Mouse (Mus musculus) granulocyte monocyte progenitor cell, adult 5-6 weeks (primary cell): Measurements from ENCODE around the gene Olfr701. TPM values are rescaled to one million over a fixed set of nuclear protein-coding genes. Genes with fewer than 3 reads are reported as not detected.

ENCODE experiments used
- ATAC-seq: replicated peaks from 2 replicates; pipeline ENCODE4 v1.8.0; 2016; ENCODE audit warnings: mild to moderate bottlenecking, moderate TSS enrichment, inconsistent platforms; ENCODE audit not compliant: poor library complexity, severe bottlenecking
- total RNA-seq, 2 experiments: library from RNA; stranded (forward) in 1 of 2; stranded (reverse) in 1 of 2; fragments of 200-712, 200-1000 nt in 1 of 2; fragments of >200 nt in 1 of 2; fragmentation: Nextera tagmentation in 1 of 2; gene quantifications; 2 replicates each; pipeline ENCODE4 v1.2.3; 2014 to 2017

The Olfr701 gene
- total RNA-seq (2014; fragmentation: Nextera tagmentation), result not detected in 2 replicates
- total RNA-seq (2017), result not detected in 2 replicates

DNA sequence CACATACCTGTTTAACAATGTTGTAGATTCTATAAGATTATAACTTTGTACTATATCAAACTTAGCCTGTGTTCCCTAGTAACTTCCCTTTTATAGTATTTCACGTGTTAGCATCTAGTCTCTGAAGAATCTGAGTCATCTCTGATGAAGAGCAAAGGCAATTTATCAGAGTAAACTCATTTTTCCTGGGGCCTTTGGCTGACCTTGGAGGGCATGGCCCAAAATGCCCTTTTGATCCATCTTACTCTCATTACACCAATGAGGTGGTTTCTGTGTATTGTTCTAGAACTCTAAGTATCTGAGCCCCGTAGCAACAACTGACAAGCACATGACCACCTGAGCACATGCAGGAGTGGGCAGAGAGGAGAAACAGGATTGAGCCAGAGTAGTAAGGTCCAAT lies at the start of gene Olfr701:
Gene Olfr701 (plus strand): TSS at position 301 of the 400 bp plus-strand sequence.
- ATAC-seq, result no peak

DNA sequence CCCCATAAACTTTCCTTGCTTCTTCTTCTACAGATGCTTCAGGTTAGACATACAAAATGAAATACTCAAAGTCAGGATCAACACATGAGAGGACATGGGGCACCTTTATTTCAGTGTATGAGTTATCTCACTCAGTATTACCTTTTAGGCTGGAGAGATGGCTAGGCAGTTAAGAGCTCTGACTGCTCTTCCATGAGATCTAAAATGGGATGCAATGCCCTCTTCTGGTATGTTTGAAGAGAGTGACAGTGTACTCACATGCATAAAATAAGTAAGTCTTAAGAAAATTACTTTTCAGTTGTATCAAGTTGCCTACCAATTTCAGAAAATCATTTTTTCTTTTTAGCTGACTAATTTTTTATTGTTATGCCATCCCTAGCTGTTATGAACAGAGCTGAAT lies 25.6 kb upstream of the Olfr701 start:
- ATAC-seq, result no peak; the same call in 1 of the 2 replicates

DNA sequence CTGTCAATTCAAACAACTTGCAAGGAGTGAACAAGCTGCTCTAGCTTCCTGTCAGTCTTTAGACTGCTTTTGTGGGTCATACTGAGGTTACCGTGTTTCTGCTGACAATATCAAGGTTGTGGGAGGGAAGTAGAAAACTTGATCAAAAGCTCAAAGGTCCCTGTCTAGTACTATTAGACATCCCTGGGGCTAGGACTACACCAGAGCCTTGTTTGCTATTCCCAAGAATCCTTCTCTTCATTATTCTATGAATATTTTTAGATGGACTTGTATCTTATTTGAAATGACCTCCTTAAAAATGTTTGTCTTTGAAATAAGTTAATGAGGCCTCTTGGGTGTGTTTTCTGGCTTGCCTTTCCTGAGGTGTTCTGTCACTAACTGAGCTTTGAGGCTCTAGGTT lies 20.8 kb upstream of the Olfr701 start, which contains the start of gene Olfr699:
Gene Olfr699 (minus strand): TSS at position 101 of the 400 bp plus-strand sequence.
- ATAC-seq, result no peak

DNA sequence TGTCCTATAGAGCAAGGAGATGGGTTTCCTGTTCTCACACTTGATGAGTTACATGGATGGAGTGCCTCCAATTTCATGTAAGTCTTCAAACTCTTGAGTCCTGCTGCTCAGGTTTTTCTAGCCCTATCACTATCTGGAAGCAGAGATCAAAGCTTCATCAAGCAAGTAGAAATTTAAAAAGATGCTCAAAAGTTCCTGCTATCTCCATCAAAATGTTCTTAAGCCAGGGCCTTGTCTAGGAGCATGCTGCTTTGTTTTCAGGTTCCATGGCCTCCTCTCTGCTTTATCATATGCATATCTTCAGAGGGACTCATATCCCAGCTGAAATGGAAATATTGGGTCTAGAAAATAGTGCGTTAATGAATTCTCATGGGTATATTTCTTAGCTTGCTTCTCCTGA lies 5.2 kb upstream of the Olfr701 start, which contains the start of gene Olfr700:
Gene Olfr700 (minus strand): TSS at position 101 of the 400 bp plus-strand sequence.
- no peak for ATAC-seq

DNA sequence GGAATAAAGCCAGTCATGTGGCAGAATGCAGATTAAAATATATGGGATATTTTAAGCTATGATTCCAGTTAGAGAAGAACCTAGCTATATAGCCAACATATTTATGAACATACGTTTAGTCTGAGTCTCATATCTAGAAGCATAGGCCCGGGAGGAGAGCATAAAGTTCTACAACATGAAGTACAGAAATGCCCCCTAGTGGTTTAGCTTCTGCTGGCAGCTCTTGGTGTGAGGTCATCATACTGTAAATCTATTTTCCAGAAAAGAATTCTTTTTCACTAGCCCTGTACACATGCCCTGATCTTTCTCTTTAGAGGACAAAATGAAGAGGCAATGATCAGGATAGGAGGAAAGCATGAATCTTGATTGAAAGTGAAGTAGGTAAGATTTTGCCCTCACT lies 1.8 kb downstream of the Olfr701 start:
- ATAC-seq, result peak; percentile 77

DNA sequence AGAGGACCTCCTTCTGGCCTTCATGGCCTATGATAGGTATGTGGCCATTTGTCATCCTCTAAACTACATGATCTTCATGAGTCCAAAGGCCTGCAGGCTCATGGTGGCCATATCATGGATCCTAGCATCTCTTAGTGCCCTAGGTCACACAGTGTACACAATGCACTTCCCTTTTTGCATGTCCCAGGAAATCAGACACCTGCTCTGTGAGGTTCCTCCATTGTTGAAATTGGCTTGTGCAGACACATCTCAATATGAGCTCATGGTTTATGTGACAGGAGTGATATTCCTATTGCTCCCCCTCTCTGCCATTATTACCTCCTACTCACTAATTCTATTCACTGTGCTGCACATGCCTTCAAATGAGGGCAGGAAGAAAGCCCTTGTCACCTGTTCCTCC lies 4.5 kb downstream of the Olfr701 start:
- ATAC-seq, result peak; percentile 51

DNA sequence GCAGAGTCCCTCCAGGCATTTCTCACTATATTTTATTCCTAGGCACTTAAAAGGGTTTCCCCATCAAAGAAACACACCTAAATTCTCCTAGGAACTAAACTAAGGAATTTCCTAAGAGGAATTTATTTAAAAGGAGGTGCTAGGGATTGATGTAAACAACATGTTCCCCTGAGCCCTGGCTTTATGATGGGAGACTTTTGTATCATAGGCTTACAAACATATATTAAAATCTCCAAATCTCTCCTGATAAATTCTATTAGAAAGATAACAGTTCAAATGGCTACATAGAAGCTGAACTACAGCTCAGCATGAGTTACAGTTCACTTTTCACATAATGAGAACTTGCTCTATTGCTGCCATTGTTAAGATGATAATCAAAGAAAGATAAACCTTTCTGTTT lies 19.9 kb downstream of the Olfr701 start, which contains the start of gene Olfr702:
Gene Olfr702 (minus strand): TSS at position 101 of the 400 bp plus-strand sequence.
- ATAC-seq, result no peak

DNA sequence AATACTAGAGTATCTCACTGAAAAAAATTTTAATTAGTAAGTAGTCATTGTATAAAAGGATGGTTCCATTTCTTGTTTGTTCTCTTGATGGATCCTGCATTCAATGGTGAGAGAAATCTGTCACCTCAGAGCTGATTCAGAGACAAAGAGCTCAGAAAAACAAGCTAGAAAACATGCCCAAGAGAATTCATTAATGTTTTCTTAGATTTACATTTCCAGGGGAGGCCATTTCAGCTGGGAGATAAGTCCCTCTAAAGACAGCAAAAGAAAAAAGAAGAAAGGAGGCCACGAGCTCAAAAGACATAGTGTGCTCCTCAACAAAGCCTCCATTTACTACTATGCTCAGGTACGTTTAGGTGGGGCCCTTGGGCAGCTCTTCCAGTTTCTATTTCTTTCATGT lies 29.1 kb downstream of the Olfr701 start, which contains the start of gene Olfr703:
Gene Olfr703 (plus strand): TSS at position 301 of the 400 bp plus-strand sequence.
- no peak for ATAC-seq

DNA sequence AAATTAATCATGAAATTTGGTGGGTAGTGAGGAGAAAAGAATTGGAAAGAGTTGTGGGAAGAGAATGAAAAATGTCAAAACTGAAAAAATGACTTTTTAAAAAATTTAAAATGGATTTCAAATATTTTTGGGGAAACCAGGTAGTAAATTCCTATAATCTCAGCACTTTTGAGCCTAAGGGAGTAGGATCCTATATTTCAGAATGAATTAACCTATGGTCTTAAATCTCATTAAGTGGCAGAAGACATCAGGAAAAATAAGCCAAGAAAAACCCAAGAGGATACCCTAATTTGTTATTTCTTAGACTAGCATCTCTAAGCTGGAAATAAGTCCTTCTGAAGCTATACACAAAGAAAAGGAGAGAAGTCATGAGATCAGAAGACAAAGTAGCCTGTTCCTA lies 49.0 kb downstream of the Olfr701 start, which contains the start of gene Olfr704:
Gene Olfr704 (plus strand): TSS at position 301 of the 400 bp plus-strand sequence.
- ATAC-seq, result no peak

Other genes with a start within 250 kb of the Olfr701 start
- gene Olfr693, start 133.5 kb upstream of the Olfr701 start, total RNA-seq (2014; fragmentation: Nextera tagmentation), result not detected in 2 replicates
- not detected in 2 replicates for gene Olfr693, start 133.5 kb upstream of the Olfr701 start, total RNA-seq (2017)
- gene Olfr694, start 122.3 kb upstream of the Olfr701 start, total RNA-seq (2014; fragmentation: Nextera tagmentation), result not detected in 2 replicates
- not detected in 2 replicates for gene Olfr694, start 122.3 kb upstream of the Olfr701 start, total RNA-seq (2017)
- gene Olfr695, start 97.7 kb upstream of the Olfr701 start, total RNA-seq (2014; fragmentation: Nextera tagmentation), result not detected in 2 replicates
- gene Olfr695, start 97.7 kb upstream of the Olfr701 start, total RNA-seq (2017), result 0.36 TPM in 1 of 2 replicates, not detected in the other
- gene Olfr697, start 71.7 kb upstream of the Olfr701 start, total RNA-seq (2014; fragmentation: Nextera tagmentation), result not detected in 2 replicates
- gene Olfr697, start 71.7 kb upstream of the Olfr701 start, total RNA-seq (2017), result not detected in 2 replicates
- not detected in 2 replicates for gene Olfr698, start 58.7 kb upstream of the Olfr701 start, total RNA-seq (2014; fragmentation: Nextera tagmentation)
- not detected in 2 replicates for gene Olfr698, start 58.7 kb upstream of the Olfr701 start, total RNA-seq (2017)
- not detected in 2 replicates for gene Olfr699, start 20.9 kb upstream of the Olfr701 start, total RNA-seq (2014; fragmentation: Nextera tagmentation)
- gene Olfr699, start 20.9 kb upstream of the Olfr701 start, total RNA-seq (2017), result not detected in 2 replicates
- gene Olfr700, start 5.3 kb upstream of the Olfr701 start, total RNA-seq (2014; fragmentation: Nextera tagmentation), result not detected in 2 replicates
- gene Olfr700, start 5.3 kb upstream of the Olfr701 start, total RNA-seq (2017), result not detected in 2 replicates
- gene Olfr702, start 19.8 kb downstream of the Olfr701 start, total RNA-seq (2014; fragmentation: Nextera tagmentation), result not detected in 2 replicates
- gene Olfr702, start 19.8 kb downstream of the Olfr701 start, total RNA-seq (2017), result not detected in 2 replicates
- gene Olfr703, start 29.2 kb downstream of the Olfr701 start, total RNA-seq (2014; fragmentation: Nextera tagmentation), result not detected in 2 replicates
- gene Olfr703, start 29.2 kb downstream of the Olfr701 start, total RNA-seq (2017), result not detected in 2 replicates
- not detected in 2 replicates for gene Olfr704, start 49.1 kb downstream of the Olfr701 start, total RNA-seq (2014; fragmentation: Nextera tagmentation)
- not detected in 2 replicates for gene Olfr704, start 49.1 kb downstream of the Olfr701 start, total RNA-seq (2017)
- gene Olfr705, start 62.8 kb downstream of the Olfr701 start, total RNA-seq (2014; fragmentation: Nextera tagmentation), result not detected in 2 replicates
- gene Olfr705, start 62.8 kb downstream of the Olfr701 start, total RNA-seq (2017), result not detected in 2 replicates
- not detected in 2 replicates for gene Olfr706, start 74.0 kb downstream of the Olfr701 start, total RNA-seq (2014; fragmentation: Nextera tagmentation)
- not detected in 2 replicates for gene Olfr706, start 74.0 kb downstream of the Olfr701 start, total RNA-seq (2017)
- gene Olfr707, start 87.1 kb downstream of the Olfr701 start, total RNA-seq (2014; fragmentation: Nextera tagmentation), result not detected in 2 replicates
- gene Olfr707, start 87.1 kb downstream of the Olfr701 start, total RNA-seq (2017), result not detected in 2 replicates
- not detected in 2 replicates for gene Olfr1532-ps1, start 93.9 kb downstream of the Olfr701 start, total RNA-seq (2014; fragmentation: Nextera tagmentation)
- not detected in 2 replicates for gene Olfr1532-ps1, start 93.9 kb downstream of the Olfr701 start, total RNA-seq (2017)
- gene Olfr709-ps1, start 118.1 kb downstream of the Olfr701 start, total RNA-seq (2014; fragmentation: Nextera tagmentation), result not detected in 2 replicates
- gene Olfr709-ps1, start 118.1 kb downstream of the Olfr701 start, total RNA-seq (2017), result not detected in 2 replicates
- gene Olfr710, start 134.2 kb downstream of the Olfr701 start, total RNA-seq (2014; fragmentation: Nextera tagmentation), result not detected in 2 replicates
- gene Olfr710, start 134.2 kb downstream of the Olfr701 start, total RNA-seq (2017), result not detected in 2 replicates
- not detected in 2 replicates for gene Olfr6, start 149.8 kb downstream of the Olfr701 start, total RNA-seq (2014; fragmentation: Nextera tagmentation)
- not detected in 2 replicates for gene Olfr6, start 149.8 kb downstream of the Olfr701 start, total RNA-seq (2017)
- gene Olfr711, start 161.3 kb downstream of the Olfr701 start, total RNA-seq (2014; fragmentation: Nextera tagmentation), result not detected in 2 replicates
- not detected in 2 replicates for gene Olfr711, start 161.3 kb downstream of the Olfr701 start, total RNA-seq (2017)
- gene Olfr2, start 191.9 kb downstream of the Olfr701 start, total RNA-seq (2014; fragmentation: Nextera tagmentation), result not detected in 2 replicates
- not detected in 2 replicates for gene Olfr2, start 191.9 kb downstream of the Olfr701 start, total RNA-seq (2017)
- gene Olfr713, start 217.0 kb downstream of the Olfr701 start, total RNA-seq (2014; fragmentation: Nextera tagmentation), result not detected in 2 replicates
- not detected in 2 replicates for gene Olfr713, start 217.0 kb downstream of the Olfr701 start, total RNA-seq (2017)